Mouse (Mus musculus): ENCODE data around the gene Bmp8b. TPM values are rescaled to one million over a fixed set of nuclear protein-coding genes. Genes with fewer than 3 reads are reported as not detected.

The Bmp8b gene
- 1.4 TPM for polyA plus RNA-seq (2014; fragmentation: Illumina TruSeq; extraction: RNeasy Lipid Tissue Mini Kit (QIAGEN cat#74804); ENCODE audit: low replicate concordance)

DNA sequence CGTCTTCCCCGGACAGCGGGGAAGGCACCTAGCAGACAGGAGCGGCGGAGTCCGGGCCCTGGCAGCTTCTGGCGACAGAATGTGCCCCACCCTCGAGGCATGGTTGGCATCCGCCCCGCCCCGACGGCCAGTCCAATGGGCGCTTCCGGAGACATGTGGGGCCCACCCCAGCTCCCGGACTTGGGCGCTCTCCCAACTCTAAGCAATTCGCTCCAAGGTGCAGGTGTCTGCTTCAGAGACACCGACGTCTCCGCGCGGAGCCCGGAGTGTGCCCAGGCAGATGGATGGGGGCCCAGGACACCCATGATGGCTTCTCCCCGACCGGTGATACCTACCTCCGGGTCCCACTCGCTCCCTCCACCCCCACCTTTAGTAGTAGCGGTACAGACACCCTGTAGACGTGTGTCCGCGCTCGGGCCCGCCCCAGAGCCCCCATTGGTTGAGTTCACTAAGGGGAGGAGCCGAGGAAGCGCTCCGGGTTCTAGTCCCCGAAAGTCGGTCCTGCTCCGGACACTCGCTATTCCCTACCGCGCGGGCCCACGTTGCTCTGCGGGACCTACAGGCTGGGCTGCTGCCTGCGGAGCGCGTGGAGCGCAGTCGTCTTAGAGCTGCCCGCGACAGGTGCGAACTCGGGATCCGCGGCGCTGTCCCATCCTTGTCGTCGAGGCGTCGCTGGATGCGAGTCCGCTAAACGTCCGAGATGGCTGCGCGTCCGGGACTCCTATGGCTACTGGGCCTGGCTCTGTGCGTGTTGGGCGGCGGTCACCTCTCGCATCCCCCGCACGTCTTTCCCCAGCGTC, at the start of gene Bmp8b:
TSS of gene Bmp8b (plus strand) at position 515 of the 800 bp plus-strand sequence.

DNA sequence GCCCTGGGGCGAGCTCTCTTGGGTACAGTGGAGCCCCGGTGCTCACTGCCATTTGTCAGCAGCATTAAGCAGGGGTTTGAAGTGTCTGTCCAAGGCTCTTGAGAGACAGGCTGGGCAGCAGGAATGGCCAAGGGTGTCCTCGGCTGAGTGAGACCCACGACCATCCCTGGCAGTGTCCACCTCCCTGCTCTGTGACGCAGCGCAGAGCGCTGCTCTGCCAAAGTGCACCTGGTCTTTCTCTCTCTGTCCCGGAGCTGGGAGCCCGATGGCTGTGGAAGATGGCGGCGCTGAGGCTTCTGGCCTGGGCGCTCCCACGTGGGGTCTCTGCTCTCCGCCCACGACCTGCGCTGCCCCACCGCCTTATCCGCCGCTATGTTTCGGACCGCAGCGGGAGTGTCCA, 11.0 kb downstream of the Bmp8b start, which contains the start of gene Oxct2b:
TSS of gene Oxct2b (plus strand) at position 256 of the 400 bp plus-strand sequence.

DNA sequence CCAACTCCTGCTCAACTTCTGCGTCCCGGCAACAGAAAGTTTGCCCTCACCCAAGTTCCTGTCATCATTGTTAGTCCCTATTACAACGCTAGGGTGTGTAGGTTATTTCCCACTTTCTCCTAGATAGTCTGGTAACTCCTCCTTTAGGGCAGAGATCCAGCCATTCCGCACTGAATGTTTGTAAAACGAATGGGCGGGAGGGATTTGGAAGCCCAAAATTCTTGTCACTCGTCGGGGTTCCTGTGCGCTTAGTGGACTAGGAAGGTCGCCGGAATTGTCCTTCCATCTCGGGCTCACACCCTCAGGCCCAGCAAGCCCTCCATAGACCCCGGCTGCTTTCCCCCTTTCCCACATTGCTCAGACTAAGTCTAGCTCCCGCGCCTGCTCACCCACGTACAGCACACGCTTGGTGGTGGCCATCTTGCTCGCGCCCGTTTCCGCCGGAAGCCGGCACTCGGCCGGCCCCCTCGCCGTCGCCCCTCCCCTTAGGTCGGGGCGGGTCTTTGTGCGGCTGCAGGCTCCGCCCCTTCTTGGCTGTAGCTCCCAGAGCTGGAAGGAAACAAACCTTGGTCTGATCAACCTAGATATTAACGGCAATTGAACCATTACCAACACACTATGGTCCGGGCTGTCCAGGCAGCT, 34.7 kb downstream of the Bmp8b start, which contains the start of gene Ppie:
TSS of gene Ppie (minus strand) at position 439 of the 642 bp plus-strand sequence.

Other genes starting within 250 kb of the Bmp8b start
- 78.7 TPM for gene Cap1, start 219.1 kb upstream of the Bmp8b start, polyA plus RNA-seq (2014; fragmentation: Illumina TruSeq; extraction: RNeasy Lipid Tissue Mini Kit (QIAGEN cat#74804); ENCODE audit: low replicate concordance)
- gene Mfsd2a, start 144.0 kb upstream of the Bmp8b start, polyA plus RNA-seq (2014; fragmentation: Illumina TruSeq; extraction: RNeasy Lipid Tissue Mini Kit (QIAGEN cat#74804); ENCODE audit: low replicate concordance) = 1.7 TPM
- 2.2 TPM for gene Mycl, start 109.5 kb upstream of the Bmp8b start, polyA plus RNA-seq (2014; fragmentation: Illumina TruSeq; extraction: RNeasy Lipid Tissue Mini Kit (QIAGEN cat#74804); ENCODE audit: low replicate concordance)
- gene Trit1, start 88.6 kb upstream of the Bmp8b start, polyA plus RNA-seq (2014; fragmentation: Illumina TruSeq; extraction: RNeasy Lipid Tissue Mini Kit (QIAGEN cat#74804); ENCODE audit: low replicate concordance) = 10.4 TPM
- not detected for gene Oxct2b, start 11.1 kb downstream of the Bmp8b start, polyA plus RNA-seq (2014; fragmentation: Illumina TruSeq; extraction: RNeasy Lipid Tissue Mini Kit (QIAGEN cat#74804); ENCODE audit: low replicate concordance)
- 6.7 TPM for gene Ppie, start 34.8 kb downstream of the Bmp8b start, polyA plus RNA-seq (2014; fragmentation: Illumina TruSeq; extraction: RNeasy Lipid Tissue Mini Kit (QIAGEN cat#74804); ENCODE audit: low replicate concordance)
- gene Hpcal4, start 78.1 kb downstream of the Bmp8b start, polyA plus RNA-seq (2014; fragmentation: Illumina TruSeq; extraction: RNeasy Lipid Tissue Mini Kit (QIAGEN cat#74804); ENCODE audit: low replicate concordance) = 0.41 TPM
- not detected for gene Nt5c1a, start 96.3 kb downstream of the Bmp8b start, polyA plus RNA-seq (2014; fragmentation: Illumina TruSeq; extraction: RNeasy Lipid Tissue Mini Kit (QIAGEN cat#74804); ENCODE audit: low replicate concordance)
- 0.52 TPM for gene Heyl, start 128.4 kb downstream of the Bmp8b start, polyA plus RNA-seq (2014; fragmentation: Illumina TruSeq; extraction: RNeasy Lipid Tissue Mini Kit (QIAGEN cat#74804); ENCODE audit: low replicate concordance)
- gene Pabpc4, start 157.2 kb downstream of the Bmp8b start, polyA plus RNA-seq (2014; fragmentation: Illumina TruSeq; extraction: RNeasy Lipid Tissue Mini Kit (QIAGEN cat#74804); ENCODE audit: low replicate concordance) = 23.7 TPM
- gene Oxct2a, start 218.5 kb downstream of the Bmp8b start, polyA plus RNA-seq (2014; fragmentation: Illumina TruSeq; extraction: RNeasy Lipid Tissue Mini Kit (QIAGEN cat#74804); ENCODE audit: low replicate concordance) = not detected
- 5.5 TPM for gene Bmp8a, start 238.1 kb downstream of the Bmp8b start, polyA plus RNA-seq (2014; fragmentation: Illumina TruSeq; extraction: RNeasy Lipid Tissue Mini Kit (QIAGEN cat#74804); ENCODE audit: low replicate concordance)

All from small intestine, adult 10 weeks (tissue).